Mouse (Mus musculus) hindlimb bud, embryonic 11.5 days (tissue): ENCODE data around the gene Farsa.
A peak's percentile ranks its signal among the peaks of the same experiment; 100 is the strongest.

ENCODE experiments used
- DNase-seq: peaks from one replicate; pipeline ENCODE4 v3.0.0-alpha.2; 2012; ENCODE audit warnings: low read depth, low spot score; ENCODE audit errors: extremely low spot score

Gene Farsa

GRCm38 (mm10) chr8:84834866-84835855 lies 21.6 kb upstream of the Farsa start:
- no peak for DNase-seq

GRCm38 (mm10) chr8:84837149-84837911 lies 19.5 kb upstream of the Farsa start:
- no peak for DNase-seq

GRCm38 (mm10) chr8:84837912-84838470 lies 18.8 kb upstream of the Farsa start:
- DNase-seq = no peak

GRCm38 (mm10) chr8:84838513-84838912 lies 18.3 kb upstream of the Farsa start:
- no peak for DNase-seq

GRCm38 (mm10) chr8:84839411-84839810 lies 17.4 kb upstream of the Farsa start:
- DNase-seq = no peak

GRCm38 (mm10) chr8:84839875-84840247 lies 16.9 kb upstream of the Farsa start:
- DNase-seq = no peak

DNA sequence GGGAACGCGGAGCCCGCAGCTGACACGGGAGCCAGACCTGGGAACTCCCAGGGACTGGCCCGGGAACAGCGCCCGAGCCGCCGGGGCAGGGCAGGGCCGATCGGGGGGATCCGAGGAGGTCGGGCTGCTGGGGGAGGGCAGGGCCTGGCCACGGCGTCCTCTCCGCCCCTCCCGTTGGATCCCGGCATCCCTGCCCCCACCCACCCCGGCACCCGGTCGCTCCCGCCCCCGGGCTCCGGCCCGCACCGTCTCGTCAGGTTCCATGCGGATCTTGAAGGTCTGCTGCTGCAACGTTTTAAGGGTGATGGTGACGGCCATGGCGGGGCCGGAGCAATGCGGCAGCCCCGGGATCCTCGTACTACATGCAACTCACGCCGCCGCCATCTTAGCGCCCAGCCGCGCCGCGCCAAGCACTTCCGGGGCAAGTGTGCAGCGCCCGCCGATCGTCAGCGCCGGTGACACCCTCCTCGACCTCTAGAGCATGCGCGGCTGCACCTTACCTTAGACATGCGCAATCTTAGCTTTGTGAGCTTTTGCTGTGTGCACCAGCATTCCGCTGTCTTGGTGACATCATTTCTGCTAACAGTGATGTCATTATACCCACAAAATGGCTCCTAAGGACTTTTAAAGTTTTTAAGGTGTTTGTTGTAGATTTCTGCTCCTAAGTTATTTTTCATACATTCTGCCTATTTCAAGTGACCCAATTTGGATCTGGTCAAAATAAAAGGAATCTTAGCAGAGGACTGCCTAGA lies 16.4 kb upstream of the Farsa start, which contains the start of gene Rad23a:
TSS of gene Rad23a (minus strand) at position 418 of the 752 bp plus-strand sequence.
- DNase-seq = peak; percentile 92

- DNase-seq = no peak
Observed at GRCm38 (mm10) chr8:84841514-84841913, 15.3 kb upstream of the Farsa start.

DNA sequence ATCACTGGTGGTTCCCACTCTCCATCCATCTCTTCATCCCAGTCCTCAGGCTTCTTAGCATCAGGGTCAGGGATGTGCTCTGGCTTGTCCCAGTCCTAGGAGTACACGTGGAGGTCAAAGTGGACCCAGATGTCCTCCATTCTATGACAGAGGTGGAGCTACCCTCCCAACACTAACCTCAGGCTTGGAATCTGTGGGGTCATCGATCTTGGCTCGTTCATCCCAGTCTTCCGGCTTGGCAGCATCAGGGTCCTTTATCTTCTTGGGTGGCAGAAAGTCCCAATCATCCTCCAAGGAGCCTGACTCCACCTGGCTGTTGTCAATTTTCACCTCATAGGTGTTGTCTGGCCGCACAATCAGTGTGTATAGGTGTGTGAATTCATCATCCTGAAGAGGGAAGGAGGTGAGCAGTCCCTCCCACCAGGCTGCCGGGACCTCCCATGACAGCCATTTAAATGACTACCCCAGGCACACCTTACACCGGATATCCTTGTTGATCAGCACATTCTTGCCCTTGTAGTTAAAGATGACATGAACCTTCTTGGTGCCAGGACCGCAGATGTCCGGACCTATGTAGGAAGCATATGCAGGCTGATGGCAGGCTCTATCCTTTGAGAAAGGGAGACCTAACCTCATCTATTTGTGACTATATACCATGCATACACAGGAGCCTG lies 12.3 kb upstream of the Farsa start:
- no peak for DNase-seq

GRCm38 (mm10) chr8:84845355-84846093 lies 11.3 kb upstream of the Farsa start:
- no peak for DNase-seq

GRCm38 (mm10) chr8:84846094-84846721 lies 10.6 kb upstream of the Farsa start:
- no peak for DNase-seq

DNA sequence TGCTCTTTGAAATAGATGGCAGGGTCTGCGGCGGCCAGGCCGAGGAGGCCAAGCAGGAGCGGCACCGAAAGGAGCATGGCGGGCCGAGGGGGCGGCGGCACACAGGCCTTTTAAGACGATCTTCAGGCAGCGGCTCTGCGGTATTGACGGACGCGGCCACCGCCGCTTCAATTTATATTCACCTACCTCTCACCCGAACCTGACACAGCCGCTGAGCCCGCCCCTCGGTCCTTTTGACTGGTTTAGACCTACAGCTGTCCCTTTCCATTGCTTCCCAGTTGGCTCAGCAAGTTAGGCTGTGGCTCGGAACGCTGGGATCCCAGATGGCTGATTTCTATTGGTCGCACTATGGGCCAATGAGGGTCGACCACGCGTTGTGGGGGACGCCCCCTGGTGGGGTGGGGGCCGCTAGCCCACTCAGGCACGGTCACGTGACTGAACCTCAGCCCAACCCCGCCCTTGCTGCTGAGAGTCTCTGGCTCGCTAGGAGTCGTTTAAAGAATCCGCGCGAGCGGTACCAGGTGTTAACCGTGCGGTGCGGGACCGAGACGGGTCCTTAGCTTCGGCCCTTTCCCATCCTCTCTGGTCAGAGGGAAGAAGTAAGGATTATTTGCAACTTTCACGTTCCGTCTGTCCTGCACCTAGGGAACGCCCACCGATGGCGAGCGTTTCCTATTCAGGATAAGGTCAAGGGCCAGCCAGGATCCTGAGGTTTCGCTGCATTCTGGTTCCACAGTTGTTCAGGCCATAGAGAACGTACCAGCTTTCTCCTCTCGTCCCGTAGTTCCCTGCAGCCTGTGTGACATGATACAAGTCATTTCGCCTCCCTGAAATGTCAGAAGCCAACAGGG lies 9.8 kb upstream of the Farsa start, which contains the start of gene Calr:
TSS of gene Calr (minus strand) at position 213 of the 851 bp plus-strand sequence.
- peak; percentile 98 for DNase-seq

GRCm38 (mm10) chr8:84847684-84848435 lies 8.9 kb upstream of the Farsa start:
- DNase-seq = no peak

- DNase-seq = no peak
Observed at GRCm38 (mm10) chr8:84856434-84856833, 355 bp upstream of the Farsa start.

- no peak for DNase-seq
Observed at GRCm38 (mm10) chr8:84871376-84872308, 14.9 kb downstream of the Farsa start, which contains the start of gene Syce2. Syce2 (plus strand) TSS chr8:84872111.

GRCm38 (mm10) chr8:84872309-84872965 lies 15.6 kb downstream of the Farsa start:
- DNase-seq = no peak
